Mouse (Mus musculus): ENCODE results near the gene Nsun2. TPM values are rescaled to one million over a fixed set of nuclear protein-coding genes. Genes with fewer than 3 reads are reported as not detected.

The Nsun2 gene
- polyA plus RNA-seq, 1 experiment from 2014 or later: 110 TPM

DNA sequence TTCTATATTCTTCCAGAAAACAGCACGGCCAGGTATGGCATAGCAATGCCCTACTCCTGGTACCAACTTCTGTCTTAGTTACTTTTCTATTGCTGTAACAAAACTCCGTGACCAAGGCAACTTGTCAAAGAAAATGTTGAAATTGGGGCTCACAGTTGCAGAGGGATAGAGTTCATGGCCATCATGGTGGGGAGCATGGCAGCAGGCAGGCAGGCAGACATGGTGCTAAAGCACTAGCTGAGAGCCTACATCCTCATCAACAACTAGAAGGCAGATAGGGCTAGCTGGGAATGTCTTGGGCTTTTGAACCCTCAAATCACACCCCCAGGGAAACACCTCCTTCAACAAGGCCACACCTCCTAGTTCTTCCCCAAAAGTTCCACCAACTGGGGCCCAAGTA, 17.3 kb downstream of the Nsun2 start:
- no peak for ATAC-seq (ENCODE audit: insufficient number of reproducible peaks, insufficient read depth, low FRiP score, low read depth)
- Histone ChIP-seq H3K36me3 (ENCODE audit: control insufficient read depth, insufficient read depth, low read length) (no peaks in the 10 kb centered on the region), H3K9me3 (ENCODE audit: control insufficient read depth, low read depth, low read length) (no peaks in the 10 kb centered on the region), H3K4me2 (replicated peaks; ENCODE audit: low read depth, low read length) (no peak overlapping the region), H3K27me3 (ENCODE audit: control insufficient read depth, insufficient read depth, low read length) (no peaks in the 10 kb centered on the region), H3K4me3 (ENCODE audit: low read depth, low read length) (no peak overlapping the region), H3K9ac (replicated peaks; ENCODE audit: low read depth, low read length) (no peak overlapping the region), H3K4me1 (ENCODE audit: control insufficient read depth, insufficient read depth, low read length) (no peaks in the 10 kb centered on the region), H3K27ac (ENCODE audit: low read length) (no peak overlapping the region)
- WGBS: 77% methylated on average over 2 of the region's 2 CpGs

DNA sequence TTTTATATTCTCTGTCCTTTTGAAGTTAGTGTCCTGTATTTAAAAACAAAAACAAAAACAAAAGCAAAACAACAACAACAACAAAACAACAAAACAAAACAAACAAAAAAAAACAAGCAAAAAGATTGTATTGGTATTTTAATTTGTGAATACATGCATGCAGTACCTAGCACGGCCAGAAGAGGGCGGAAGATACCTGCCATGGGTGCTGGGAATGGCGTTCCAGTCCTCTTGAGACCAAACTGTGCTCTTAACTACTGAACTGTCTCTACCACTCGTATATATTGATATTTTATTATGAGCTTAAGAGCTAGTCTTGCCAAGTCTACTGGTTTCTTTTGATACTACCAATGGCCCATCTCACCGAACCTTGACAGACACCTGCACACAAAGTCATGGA, 19.5 kb downstream of the Nsun2 start:
- Histone ChIP-seq H3K9me3 (ENCODE audit: control insufficient read depth, low read depth, low read length) (no peaks in the 10 kb centered on the region), H3K4me2 (replicated peaks; ENCODE audit: low read depth, low read length) (no peak overlapping the region), H3K4me3 (ENCODE audit: low read depth, low read length) (no peak overlapping the region), H3K27ac (ENCODE audit: low read length) (no peak overlapping the region), H3K27me3 (ENCODE audit: control insufficient read depth, insufficient read depth, low read length) (no peaks in the 10 kb centered on the region), H3K9ac (replicated peaks; ENCODE audit: low read depth, low read length) (no peak overlapping the region), H3K36me3 (ENCODE audit: control insufficient read depth, insufficient read depth, low read length) (no peaks in the 10 kb centered on the region), H3K4me1 (ENCODE audit: control insufficient read depth, insufficient read depth, low read length) (no peaks in the 10 kb centered on the region)
- ATAC-seq (ENCODE audit: insufficient number of reproducible peaks, insufficient read depth, low FRiP score, low read depth): no peak
- WGBS: 17% methylated on average over 5 of the region's 5 CpGs

DNA sequence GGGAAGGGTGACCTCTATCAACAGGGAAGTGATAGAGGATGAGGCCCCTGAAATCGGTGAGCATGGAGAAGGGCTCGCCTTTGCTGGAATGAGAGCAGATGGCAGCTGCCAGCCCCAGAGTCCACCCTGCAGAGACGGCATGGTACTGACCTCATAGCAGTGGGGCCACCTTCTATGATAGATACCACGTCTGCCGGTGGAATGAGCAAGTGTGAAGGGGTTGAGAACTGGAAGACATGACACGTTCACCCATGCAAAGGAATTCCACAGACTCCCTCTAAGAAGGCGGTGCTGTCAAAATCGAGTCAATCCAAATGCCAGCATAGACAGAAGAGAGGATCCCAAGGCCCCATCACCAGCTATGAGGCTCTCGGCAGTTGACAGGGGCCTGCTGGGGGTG, 20.7 kb downstream of the Nsun2 start:
- Histone ChIP-seq H3K9ac (replicated peaks; ENCODE audit: low read depth, low read length) (no peak overlapping the region), H3K27me3 (ENCODE audit: control insufficient read depth, insufficient read depth, low read length) (no peaks in the 10 kb centered on the region), H3K4me3 (ENCODE audit: low read depth, low read length) (no peak overlapping the region), H3K4me2 (replicated peaks; ENCODE audit: low read depth, low read length) (no peak overlapping the region), H3K9me3 (ENCODE audit: control insufficient read depth, low read depth, low read length) (no peaks in the 10 kb centered on the region), H3K4me1 (ENCODE audit: control insufficient read depth, insufficient read depth, low read length) (no peaks in the 10 kb centered on the region), H3K27ac (ENCODE audit: low read length) (no peak overlapping the region), H3K36me3 (ENCODE audit: control insufficient read depth, insufficient read depth, low read length) (no peaks in the 10 kb centered on the region)
- 74% methylated on average over 9 of the region's 9 CpGs for WGBS
- no peak for ATAC-seq (ENCODE audit: insufficient number of reproducible peaks, insufficient read depth, low FRiP score, low read depth)

DNA sequence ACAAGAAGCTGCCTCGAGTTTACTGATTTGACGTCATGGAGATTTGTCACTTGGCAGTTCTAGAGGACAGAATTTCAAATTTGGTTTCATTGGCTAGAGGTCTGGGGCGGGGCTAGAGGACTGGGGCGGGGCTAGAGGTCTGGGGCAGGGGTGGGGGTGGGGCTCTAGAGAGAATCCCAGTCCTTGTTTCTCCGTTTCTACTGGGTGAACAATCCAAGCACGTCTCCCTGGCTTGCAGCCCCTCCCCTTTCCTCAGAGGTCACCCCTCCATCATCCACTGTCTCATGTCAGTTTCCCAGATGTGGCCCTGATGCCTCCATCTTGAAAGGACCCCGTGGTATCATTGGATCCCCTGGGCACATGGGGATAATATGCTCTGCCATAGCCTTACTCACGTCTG, 21.5 kb downstream of the Nsun2 start:
- Histone ChIP-seq H3K4me2 (replicated peaks; ENCODE audit: low read depth, low read length) (no peak overlapping the region), H3K9ac (replicated peaks; ENCODE audit: low read depth, low read length) (no peak overlapping the region), H3K27ac (ENCODE audit: low read length) (no peak overlapping the region), H3K9me3 (ENCODE audit: control insufficient read depth, low read depth, low read length) (no peaks in the 10 kb centered on the region), H3K4me3 (ENCODE audit: low read depth, low read length) (no peak overlapping the region), H3K4me1 (ENCODE audit: control insufficient read depth, insufficient read depth, low read length) (no peaks in the 10 kb centered on the region), H3K27me3 (ENCODE audit: control insufficient read depth, insufficient read depth, low read length) (no peaks in the 10 kb centered on the region), H3K36me3 (ENCODE audit: control insufficient read depth, insufficient read depth, low read length) (no peaks in the 10 kb centered on the region)
- no peak for ATAC-seq (ENCODE audit: insufficient number of reproducible peaks, insufficient read depth, low FRiP score, low read depth)
- 20% methylated on average over 8 of the region's 8 CpGs for WGBS

DNA sequence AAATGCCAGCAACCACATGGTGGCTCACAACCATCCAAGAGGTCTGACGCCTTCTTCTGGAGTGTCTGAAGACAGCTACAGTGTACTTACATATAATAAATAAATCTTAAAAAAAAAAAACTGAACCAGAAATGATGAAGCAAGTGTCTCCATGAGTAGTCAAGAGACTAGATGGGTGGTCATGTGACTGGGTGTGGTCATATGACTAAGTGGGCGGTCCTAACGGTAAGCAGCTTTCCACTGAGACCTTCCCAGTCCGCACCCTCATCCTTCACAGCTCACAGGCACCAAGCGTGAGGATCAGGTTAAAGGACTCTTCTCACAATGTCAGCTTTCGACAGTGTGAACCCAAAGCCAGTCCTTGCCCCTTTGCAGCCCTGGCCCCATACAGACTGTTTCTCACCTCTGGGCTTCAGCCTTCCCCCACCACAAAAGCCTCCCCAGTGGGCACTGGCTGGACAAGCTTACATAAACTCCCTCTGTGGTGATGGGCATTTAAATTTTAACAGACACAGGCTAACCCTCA, 22.5 kb downstream of the Nsun2 start:
- H3K36me3 ChIP-seq (ENCODE audit: control insufficient read depth, insufficient read depth, low read length): no peaks in the 10 kb centered on the region
- no peak for ATAC-seq (ENCODE audit: insufficient number of reproducible peaks, insufficient read depth, low FRiP score, low read depth)
- H3K27me3 ChIP-seq (ENCODE audit: control insufficient read depth, insufficient read depth, low read length): no peaks in the 10 kb centered on the region
- H3K4me3 ChIP-seq (ENCODE audit: low read depth, low read length): no peak overlapping the region
- no peaks in the 10 kb centered on the region for H3K9me3 ChIP-seq (ENCODE audit: control insufficient read depth, low read depth, low read length)
- H3K27ac ChIP-seq (ENCODE audit: low read length): no peak overlapping the region
- H3K4me2 ChIP-seq (replicated peaks; ENCODE audit: low read depth, low read length): no peak overlapping the region
- no peaks in the 10 kb centered on the region for H3K4me1 ChIP-seq (ENCODE audit: control insufficient read depth, insufficient read depth, low read length)
- WGBS: 78% methylated on average over 6 of the region's 6 CpGs
- no peak overlapping the region for H3K9ac ChIP-seq (replicated peaks; ENCODE audit: low read depth, low read length)

DNA sequence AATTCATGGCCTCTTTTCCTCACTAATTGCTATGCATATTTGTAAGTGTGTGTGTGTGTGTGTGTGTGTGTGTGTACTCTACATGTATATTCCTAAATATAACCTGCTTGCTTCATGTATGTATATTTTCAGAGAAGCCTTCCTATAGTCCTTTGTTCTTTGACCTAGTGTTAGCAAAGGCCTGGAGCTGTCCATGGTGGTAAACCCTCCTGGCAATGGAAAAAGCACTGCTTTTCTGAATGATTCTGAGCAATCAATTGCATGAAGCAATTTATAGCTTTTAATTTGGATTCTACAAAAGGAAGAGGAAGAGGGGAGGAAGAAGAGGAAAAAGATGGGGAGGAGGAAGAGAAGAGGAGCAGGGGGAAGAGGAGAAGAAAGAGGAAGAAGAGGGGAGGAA, 23.2 kb downstream of the Nsun2 start:
- H3K4me1 ChIP-seq (ENCODE audit: control insufficient read depth, insufficient read depth, low read length): no peaks in the 10 kb centered on the region
- H3K36me3 ChIP-seq (ENCODE audit: control insufficient read depth, insufficient read depth, low read length): no peaks in the 10 kb centered on the region
- H3K27ac ChIP-seq (ENCODE audit: low read length): no peak overlapping the region
- no peaks in the 10 kb centered on the region for H3K27me3 ChIP-seq (ENCODE audit: control insufficient read depth, insufficient read depth, low read length)
- ATAC-seq (ENCODE audit: insufficient number of reproducible peaks, insufficient read depth, low FRiP score, low read depth): no peak
- no peak overlapping the region for H3K4me2 ChIP-seq (replicated peaks; ENCODE audit: low read depth, low read length)
- no peak overlapping the region for H3K4me3 ChIP-seq (ENCODE audit: low read depth, low read length)
- no peaks in the 10 kb centered on the region for H3K9me3 ChIP-seq (ENCODE audit: control insufficient read depth, low read depth, low read length)
- H3K9ac ChIP-seq (replicated peaks; ENCODE audit: low read depth, low read length): no peak overlapping the region

DNA sequence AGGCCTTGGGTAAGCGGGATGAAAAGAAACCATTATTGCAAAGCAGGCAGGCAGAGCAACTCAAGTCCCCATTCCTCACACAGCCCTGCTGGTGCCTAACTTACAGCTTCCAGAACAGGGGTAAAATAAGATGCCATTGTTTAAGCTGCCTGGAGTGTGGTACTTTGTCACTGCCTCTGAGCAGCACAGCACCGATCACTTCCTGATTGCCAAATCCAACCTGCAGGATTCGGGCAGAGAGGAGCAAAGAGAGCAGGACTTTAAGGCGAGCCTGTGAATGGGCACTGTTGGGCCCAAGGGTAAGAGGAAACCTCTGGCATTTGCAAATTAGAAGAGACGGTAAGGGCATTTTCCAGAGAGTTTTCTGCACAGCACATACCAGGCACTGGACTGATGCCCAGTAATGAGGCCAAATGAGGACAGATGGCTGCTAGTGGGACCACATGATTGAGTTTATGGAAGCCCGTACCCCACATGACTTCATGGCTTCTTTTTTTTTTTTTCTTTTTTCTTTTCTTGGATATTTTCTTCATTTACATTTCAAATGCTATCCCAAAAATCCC, 24.6 kb downstream of the Nsun2 start:
- whole genome bisulfite sequencing: 74% methylated on average over 6 of the region's 6 CpGs
- ATAC-seq (ENCODE audit: insufficient number of reproducible peaks, insufficient read depth, low FRiP score, low read depth): no peak
- Histone ChIP-seq H3K4me3 (ENCODE audit: low read depth, low read length) (no peak overlapping the region), H3K27me3 (ENCODE audit: control insufficient read depth, insufficient read depth, low read length) (no peaks in the 10 kb centered on the region), H3K4me1 (ENCODE audit: control insufficient read depth, insufficient read depth, low read length) (no peaks in the 10 kb centered on the region), H3K36me3 (ENCODE audit: control insufficient read depth, insufficient read depth, low read length) (no peaks in the 10 kb centered on the region), H3K9ac (replicated peaks; ENCODE audit: low read depth, low read length) (no peak overlapping the region), H3K27ac (ENCODE audit: low read length) (no peak overlapping the region), H3K4me2 (replicated peaks; ENCODE audit: low read depth, low read length) (no peak overlapping the region), H3K9me3 (ENCODE audit: control insufficient read depth, low read depth, low read length) (no peaks in the 10 kb centered on the region)

DNA sequence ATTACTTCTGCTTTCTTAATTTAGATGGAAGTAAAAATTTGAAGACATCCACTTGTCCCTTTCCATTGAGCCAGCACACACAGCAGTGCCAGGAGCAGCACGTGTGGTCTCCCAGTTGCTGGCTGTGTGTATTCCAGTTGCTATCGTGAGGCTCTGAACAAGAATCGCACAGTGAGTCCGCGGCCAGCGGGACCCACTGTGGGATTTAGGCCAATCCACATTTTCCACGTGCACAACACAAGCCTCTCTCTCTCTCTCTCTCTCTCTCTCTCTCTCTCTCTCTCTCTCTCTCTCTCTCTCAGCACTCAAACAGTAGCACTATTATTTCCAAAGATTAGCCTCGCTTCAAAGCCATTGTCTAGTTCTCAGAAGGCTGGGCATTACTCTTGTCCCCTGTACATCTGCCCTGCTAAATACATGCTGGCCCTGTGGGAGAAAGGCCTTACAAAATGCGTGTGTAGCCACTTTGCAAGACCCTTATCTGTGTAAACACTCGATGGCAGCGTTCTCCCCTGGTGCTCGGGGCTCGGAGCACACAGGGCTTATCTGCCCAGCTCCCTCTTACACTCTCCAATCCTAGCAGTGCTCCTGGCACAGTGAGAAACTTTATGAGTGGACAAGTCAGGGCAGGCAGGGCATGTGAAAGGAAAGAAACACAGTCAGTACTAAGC, 25.9 kb downstream of the Nsun2 start:
- WGBS: 56% methylated on average over 13 of the region's 13 CpGs
- no peaks in the 10 kb centered on the region for H3K27me3 ChIP-seq (ENCODE audit: control insufficient read depth, insufficient read depth, low read length)
- peak; percentile 56; the same call in 1 of the 2 replicates for ATAC-seq (ENCODE audit: insufficient number of reproducible peaks, insufficient read depth, low FRiP score, low read depth)
- H3K4me3 ChIP-seq (ENCODE audit: low read depth, low read length): no peak overlapping the region
- no peak overlapping the region for H3K9ac ChIP-seq (replicated peaks; ENCODE audit: low read depth, low read length)
- H3K27ac ChIP-seq (ENCODE audit: low read length): no peak overlapping the region
- no peaks in the 10 kb centered on the region for H3K9me3 ChIP-seq (ENCODE audit: control insufficient read depth, low read depth, low read length)
- H3K4me1 ChIP-seq (ENCODE audit: control insufficient read depth, insufficient read depth, low read length): no peaks in the 10 kb centered on the region
- no peaks in the 10 kb centered on the region for H3K36me3 ChIP-seq (ENCODE audit: control insufficient read depth, insufficient read depth, low read length)
- H3K4me2 ChIP-seq (replicated peaks; ENCODE audit: low read depth, low read length): no peak overlapping the region

DNA sequence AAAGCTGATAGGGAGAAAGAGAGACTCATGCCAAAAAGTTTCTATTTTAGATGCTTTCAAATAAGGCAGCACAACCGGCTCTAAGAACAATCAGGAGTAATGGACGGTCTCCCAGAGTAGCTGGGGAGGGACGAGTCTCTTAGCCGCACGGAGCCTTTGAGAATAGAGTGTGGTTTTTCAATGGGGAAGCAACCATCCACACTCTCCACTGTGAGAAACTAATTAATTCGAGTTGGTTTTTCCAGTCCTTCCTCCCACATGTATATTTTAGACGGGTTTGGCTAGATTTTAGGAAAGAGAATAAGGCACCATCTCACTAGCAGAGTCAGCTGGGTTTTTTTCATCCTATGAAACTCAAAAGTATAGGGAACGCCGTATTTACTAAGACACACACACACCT, 28.5 kb downstream of the Nsun2 start:
- Histone ChIP-seq H3K9ac (replicated peaks; ENCODE audit: low read depth, low read length) (no peak overlapping the region), H3K27ac (ENCODE audit: low read length) (no peak overlapping the region), H3K4me3 (ENCODE audit: low read depth, low read length) (no peak overlapping the region), H3K36me3 (ENCODE audit: control insufficient read depth, insufficient read depth, low read length) (no peaks in the 10 kb centered on the region), H3K4me2 (replicated peaks; ENCODE audit: low read depth, low read length) (no peak overlapping the region), H3K4me1 (ENCODE audit: control insufficient read depth, insufficient read depth, low read length) (no peaks in the 10 kb centered on the region), H3K27me3 (ENCODE audit: control insufficient read depth, insufficient read depth, low read length) (no peaks in the 10 kb centered on the region), H3K9me3 (ENCODE audit: control insufficient read depth, low read depth, low read length) (no peaks in the 10 kb centered on the region)
- ATAC-seq (ENCODE audit: insufficient number of reproducible peaks, insufficient read depth, low FRiP score, low read depth): no peak
- 85% methylated on average over 9 of the region's 9 CpGs for WGBS
